Mouse (Mus musculus) heart, adult 2 months (tissue): Measurements from ENCODE around the gene Atp10a. TPM values are rescaled to one million over a fixed set of nuclear protein-coding genes. Genes with fewer than 3 reads are reported as not detected.

ENCODE experiments used
- DNase-seq, 2 experiments: peaks; one replicate each; pipeline ENCODE4 v3.0.0; 2021
- H3K27ac ChIP-seq: fragments of 200-600 bp; 2 replicates; pipeline ENCODE4 v1.8.1; 2022
- H3K27me3 ChIP-seq: fragments of 200-500 bp; 2 replicates; pipeline ENCODE4 v1.6.1; 2012; ENCODE audit warnings: mild to moderate bottlenecking, low read length, inconsistent platforms, mixed read lengths; ENCODE audit not compliant: control insufficient read depth, insufficient read depth
- H3K36me3 ChIP-seq: fragments of 200-500 bp; 2 replicates; pipeline ENCODE4 v1.6.1; 2012; ENCODE audit warnings: low read length, inconsistent platforms; ENCODE audit not compliant: control insufficient read depth, insufficient read depth
- H3K4me1 ChIP-seq: fragments of 200-500 bp; 2 replicates; pipeline ENCODE4 v1.6.1; 2011; ENCODE audit warnings: low read length; ENCODE audit not compliant: control insufficient read depth, insufficient read depth
- H3K4me3 ChIP-seq: fragments of 200-600 bp; 2 replicates; pipeline ENCODE4 v1.8.1; 2022
- H3K79me2 ChIP-seq: fragments of 200-500 bp; replicated peaks from 2 replicates; pipeline ENCODE4 v1.6.1; 2012; ENCODE audit warnings: mild to moderate bottlenecking, inconsistent platforms, low read length, moderate library complexity, mixed read lengths; ENCODE audit not compliant: control insufficient read depth, insufficient read depth
- H3K9ac ChIP-seq: fragments of 200-500 bp; 2 replicates; pipeline ENCODE4 v1.6.1; 2012; ENCODE audit warnings: low read depth, mild to moderate bottlenecking, control low read depth, inconsistent platforms, low read length, mixed read lengths
- CTCF ChIP-seq: fragments of 200-600 bp; IDR thresholded peaks from 2 replicates; pipeline ENCODE4 v1.8.1; 2022; ENCODE audit warnings: antibody characterized with exemption, mild to moderate bottlenecking, moderate library complexity
- EP300 ChIP-seq: fragments of 200-500 bp; IDR thresholded peaks from 2 replicates; pipeline ENCODE4 v1.6.1; 2011; ENCODE audit warnings: low read depth, low read length, control low read depth; ENCODE audit not compliant: insufficient read depth
- POLR2A ChIP-seq: fragments of 200-500 bp; IDR thresholded peaks from 2 replicates; pipeline ENCODE4 v1.6.1; 2011; ENCODE audit warnings: mild to moderate bottlenecking, low read depth, low read length, control low read depth; ENCODE audit not compliant: insufficient read depth
- WGBS: fragments of 180-500 bp; shearing (Covaris S2); methylation state at CpG from one replicate; pipeline ENCODE4 v1.1.7; 2018; 5-methylcytosine and 5-hydroxymethylcytosine counted together
- intact Hi-C: fragments of 180-260 bp; cut with DNase I; formaldehyde crosslinking; loops from one replicate; pipeline ENCODE4 v1.15.1; 2025
- polyA plus RNA-seq: library from polyadenylated mRNA; depleted of rRNA; stranded (reverse); fragments of >200 nt; gene quantifications from 2 replicates; pipeline ENCODE4 v1.2.3, GENCODE M21; 2012
- total RNA-seq, 2 experiments: library from RNA; stranded (reverse); gene quantifications; 2 replicates each; pipeline ENCODE4 v1.2.3; 2021

The Atp10a gene
- total and polyA plus RNA-seq, 3 experiments, result 1.3 to 1.8 (median 1.5) TPM

DNA sequence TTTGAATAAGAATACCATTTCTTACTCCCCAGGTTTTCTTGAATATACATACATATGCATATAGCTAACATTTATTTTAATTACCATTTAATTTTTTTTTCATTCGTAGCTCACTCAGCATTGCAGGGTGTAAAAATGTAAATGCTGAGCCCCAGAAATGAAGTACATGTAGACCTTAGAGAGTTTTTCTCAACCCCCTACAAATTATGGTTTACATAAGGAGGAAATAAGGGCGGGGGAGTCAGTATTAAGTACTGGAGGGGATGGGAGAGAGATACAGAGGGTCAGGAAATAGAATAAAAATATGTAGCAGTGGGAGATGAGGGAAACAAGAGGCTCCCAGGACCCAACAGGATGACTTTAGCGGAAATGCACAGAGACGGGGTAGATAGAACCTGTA lies 188.5 kb downstream of the Atp10a start:
- DNase-seq, result no peak
- Histone ChIP-seq H3K9ac (peak overlapping the region; percentile 19; the same call in 1 of the 2 replicates), H3K36me3 (peaks cover 6% of the 10 kb centered on the region), H3K4me1 (peaks cover 7% of the 10 kb centered on the region), H3K4me3 (no peak overlapping the region), H3K27me3 (no peaks in the 10 kb centered on the region), H3K27ac (peak overlapping the region; percentile 83), H3K79me2 (no peaks in the 10 kb centered on the region)
- intact Hi-C loops, result loop anchor here (5.0 kb wide), 2 partner anchors 57 to 72 kb away; no protein-coding TSS in a partner anchor
- WGBS, result 29% methylated on average over 4 of the region's 4 CpGs
- TF ChIP-seq EP300, result no peak
- no peak for TF ChIP-seq POLR2A

DNA sequence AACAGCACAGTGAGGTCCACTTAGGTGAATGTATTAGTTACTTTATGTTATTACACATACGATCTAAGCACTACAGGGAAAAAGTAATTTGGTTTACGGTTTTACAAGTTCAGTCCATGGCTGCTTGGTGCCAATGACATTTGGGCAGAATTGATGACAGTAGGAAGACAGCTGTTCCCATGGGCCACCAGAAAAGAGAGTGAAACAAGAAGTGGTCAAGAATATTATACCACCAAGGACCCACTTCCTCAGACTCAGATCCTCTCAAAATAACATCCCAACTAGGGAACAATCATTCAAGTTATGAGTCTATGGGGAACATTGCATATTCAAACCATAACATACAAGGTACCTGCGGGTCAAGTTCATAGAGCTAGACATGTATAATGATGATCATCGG lies 203.0 kb downstream of the Atp10a start:
- no peak for TF ChIP-seq CTCF
- TF ChIP-seq EP300, result no peak
- no peak for TF ChIP-seq POLR2A

DNA sequence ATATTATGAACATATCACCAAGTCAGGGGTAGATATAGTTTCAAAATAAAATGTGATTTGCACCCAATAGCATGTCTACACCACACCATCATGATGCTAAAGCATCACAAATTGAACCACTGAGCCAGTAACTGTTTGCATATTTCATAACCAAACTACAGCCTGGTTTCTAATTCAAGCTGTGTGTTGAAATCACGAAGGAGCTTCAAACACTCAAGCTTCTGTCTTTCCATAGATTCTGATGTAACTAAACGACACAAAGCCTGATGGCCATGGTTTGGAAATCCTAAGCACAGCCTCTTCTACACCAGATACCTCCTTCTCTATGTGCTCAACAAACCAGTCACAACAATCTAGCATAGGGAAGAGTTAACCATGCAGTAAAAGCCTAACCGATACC lies 207.2 kb downstream of the Atp10a start:
- TF ChIP-seq EP300, result no peak
- no peak for TF ChIP-seq POLR2A
- no peak for TF ChIP-seq CTCF
- no peak for DNase-seq
- H3K27ac ChIP-seq, result no peak overlapping the region
- no peaks in the 10 kb centered on the region for H3K36me3 ChIP-seq
- intact Hi-C loops, result no loop called here
- H3K4me1 ChIP-seq, result no peaks in the 10 kb centered on the region
- no peak overlapping the region for H3K4me3 ChIP-seq
- H3K27me3 ChIP-seq, result no peaks in the 10 kb centered on the region
- WGBS, result 81% methylated on average over 3 of the region's 3 CpGs
- H3K9ac ChIP-seq, result no peak overlapping the region
- no peaks in the 10 kb centered on the region for H3K79me2 ChIP-seq

More for the DNA sequence above, 203.0 kb downstream of the Atp10a start:
- Histone ChIP-seq H3K79me2 (no peaks in the 10 kb centered on the region), H3K27ac (no peak overlapping the region), H3K4me1 (no peaks in the 10 kb centered on the region), H3K9ac (no peak overlapping the region), H3K36me3 (no peaks in the 10 kb centered on the region), H3K4me3 (no peak overlapping the region), H3K27me3 (no peaks in the 10 kb centered on the region)
- DNase-seq, result no peak
- intact Hi-C loops, result no loop called here
- 91% methylated on average over 4 of the region's 4 CpGs for WGBS

DNA sequence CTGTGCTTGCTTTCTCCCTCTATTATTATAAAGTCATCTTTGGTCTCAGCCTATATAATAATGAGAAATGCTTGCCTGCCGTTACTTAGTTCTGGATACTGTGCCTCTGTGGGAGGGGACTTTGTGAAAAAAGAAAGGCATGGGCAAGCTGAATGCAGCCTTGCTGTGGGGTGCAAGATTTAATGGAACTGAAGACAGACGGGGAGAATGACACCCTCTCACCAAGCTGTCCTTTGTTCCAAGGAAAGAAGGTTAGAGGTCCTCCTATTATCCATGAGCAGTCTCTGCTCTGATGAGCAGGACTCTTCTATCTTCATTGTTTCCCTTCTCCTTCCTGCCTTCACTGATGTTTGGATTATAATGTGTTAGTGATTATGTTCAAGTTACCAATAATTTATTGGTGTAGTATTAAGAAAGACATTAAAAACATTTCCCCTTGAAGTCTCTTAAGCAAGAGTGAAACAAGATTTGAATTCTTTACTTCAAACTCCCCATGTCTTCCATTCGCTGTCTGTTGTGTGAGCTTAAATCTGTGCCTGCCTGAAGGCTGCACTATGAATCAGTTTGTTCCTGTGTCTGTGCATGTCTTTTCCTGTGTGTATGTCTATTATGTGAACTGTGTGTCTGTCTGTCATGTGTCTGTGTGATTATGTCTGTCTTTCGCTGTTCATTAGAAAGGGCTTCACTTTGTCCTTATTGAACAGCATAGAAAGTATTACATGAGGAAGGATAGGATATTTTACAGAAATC lies 211.1 kb downstream of the Atp10a start:
- no peaks in the 10 kb centered on the region for H3K36me3 ChIP-seq
- no peaks in the 10 kb centered on the region for H3K27me3 ChIP-seq
- no peak overlapping the region for H3K4me3 ChIP-seq
- intact Hi-C loops, result no loop called here
- no peak for TF ChIP-seq CTCF
- TF ChIP-seq POLR2A, result no peak
- TF ChIP-seq EP300, result no peak
- H3K9ac ChIP-seq, result no peak overlapping the region
- WGBS, result 75% methylated on average over 4 of the region's 4 CpGs
- no peak overlapping the region for H3K27ac ChIP-seq
- H3K79me2 ChIP-seq, result no peaks in the 10 kb centered on the region
- no peak for DNase-seq
- no peaks in the 10 kb centered on the region for H3K4me1 ChIP-seq

DNA sequence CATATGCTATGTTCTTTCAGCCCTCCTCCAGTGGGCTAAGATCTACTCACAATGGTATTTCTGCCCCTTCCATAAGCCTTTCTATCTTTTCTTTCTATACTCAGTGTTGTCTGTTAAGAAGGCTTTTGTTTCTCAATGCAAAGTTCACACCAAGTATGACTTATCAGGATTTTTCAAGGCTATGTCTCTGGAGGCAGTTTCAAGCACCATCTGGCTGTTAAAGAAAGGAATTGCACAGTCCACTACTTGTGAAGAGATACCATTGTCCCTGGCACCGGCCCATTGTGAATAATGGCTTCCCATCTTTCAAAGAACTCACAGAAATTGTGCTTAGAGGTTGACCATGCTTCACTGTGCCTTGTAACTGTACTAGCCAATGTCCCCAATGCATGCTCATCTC lies 214.7 kb downstream of the Atp10a start:
- intact Hi-C loops, result loop anchor here (10.0 kb wide), 1 partner anchor 286 kb away; no protein-coding TSS in a partner anchor
- Histone ChIP-seq H3K4me1 (no peaks in the 10 kb centered on the region), H3K9ac (no peak overlapping the region)

DNA sequence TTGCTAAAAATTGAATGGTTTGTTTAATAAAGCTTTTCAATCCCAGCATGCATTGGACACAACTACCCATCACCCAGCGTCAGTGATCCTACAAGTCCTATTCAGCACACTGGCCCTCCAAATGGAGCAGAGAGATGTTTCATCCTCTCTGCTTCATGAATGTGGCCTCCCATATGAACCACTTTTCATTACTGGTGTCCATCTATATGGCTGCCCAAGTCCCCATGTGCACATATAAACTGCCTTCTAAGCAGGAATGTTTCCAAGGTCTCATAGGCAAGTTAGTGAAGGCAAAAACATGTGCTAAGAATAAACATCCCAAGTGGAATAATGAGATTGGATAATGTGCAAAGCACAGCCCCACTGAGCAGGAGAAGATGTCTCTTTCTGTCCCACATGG lies 217.7 kb downstream of the Atp10a start:
- Histone ChIP-seq H3K27ac (no peak overlapping the region), H3K9ac (no peak overlapping the region), H3K27me3 (no peaks in the 10 kb centered on the region), H3K4me1 (no peaks in the 10 kb centered on the region), H3K4me3 (no peak overlapping the region), H3K36me3 (no peaks in the 10 kb centered on the region), H3K79me2 (no peaks in the 10 kb centered on the region)
- no peak for DNase-seq
- WGBS, result 91% methylated on average over 1 of the region's 1 CpGs
- intact Hi-C loops, result loop anchor here (10.0 kb wide), 1 partner anchor 289 kb away; no protein-coding TSS in a partner anchor
- no peak for TF ChIP-seq CTCF
- TF ChIP-seq EP300, result no peak
- TF ChIP-seq POLR2A, result no peak

More for the DNA sequence above, 214.7 kb downstream of the Atp10a start:
- Histone ChIP-seq H3K27ac (no peak overlapping the region), H3K27me3 (no peaks in the 10 kb centered on the region), H3K4me3 (no peak overlapping the region), H3K79me2 (no peaks in the 10 kb centered on the region), H3K36me3 (no peaks in the 10 kb centered on the region)
- no peak for DNase-seq
- WGBS, result 50% methylated on average over 1 of the region's 1 CpGs
- peak; percentile 61 for TF ChIP-seq CTCF
- TF ChIP-seq EP300, result no peak
